ENCODE assay signal across 8 mouse cellular contexts in genomic region chr9:8002806-8003205, GRCm38 (mm10). TPM values are rescaled to one million over a fixed set of nuclear protein-coding genes. Genes with fewer than 3 reads are reported as not detected.
DNase-seq lines count a peak whose midpoint lies in the region; ATAC-seq and TF ChIP-seq lines count a peak whose summit lies in the region.

No protein-coding gene starts in this region.

- TF ChIP-seq CTCF in cortical plate, adult 2 months (IDR thresholded peaks at IDR 0.05; ENCODE audit: extremely low read depth, insufficient read depth, low read length): no peak

- TF ChIP-seq POLR2A in cortical plate, adult 2 months (IDR thresholded peaks at IDR 0.05; ENCODE audit: extremely low read depth, insufficient read depth, low read length): no peak

- H3K27me3 ChIP-seq in heart, embryonic 11.5 days (ENCODE audit: control insufficient read depth, insufficient read depth, low read length): no peaks in the 10 kb centered on the region; the same call in 1 of the 2 replicates
- 0 out of 2 replicates have a peak, but pooled peaks cover 5% of the 10 kb centered on the region for H3K27me3 ChIP-seq in hindbrain, embryonic 13.5 days
- no peaks in the 10 kb centered on the region for H3K27me3 ChIP-seq in midbrain, embryonic 11.5 days (ENCODE audit: control insufficient read depth, insufficient read depth, low read length)

- no peaks in the 10 kb centered on the region for H3K9me3 ChIP-seq in heart, embryonic 11.5 days (replicated peaks; ENCODE audit: control insufficient read depth, low read length)
- H3K9me3 ChIP-seq in hindbrain, embryonic 13.5 days: no peaks in the 10 kb centered on the region
- H3K9me3 ChIP-seq in midbrain, embryonic 11.5 days (ENCODE audit: control insufficient read depth, low read length): no peaks in the 10 kb centered on the region

- H3K4me1 ChIP-seq in heart, embryonic 11.5 days (ENCODE audit: control insufficient read depth, insufficient read depth, low read length): peaks cover 4% of the 10 kb centered on the region
- H3K4me1 ChIP-seq in cortical plate, adult 2 months (ENCODE audit: control insufficient read depth, insufficient read depth, low read length): peaks cover 1% of the 10 kb centered on the region; the same call in 1 of the 2 replicates
- peaks cover 24% of the 10 kb centered on the region for H3K4me1 ChIP-seq in hindbrain, embryonic 13.5 days (replicated peaks)
- H3K4me1 ChIP-seq in midbrain, embryonic 11.5 days (ENCODE audit: control insufficient read depth, insufficient read depth, low read length): peaks cover 9% of the 10 kb centered on the region

- peaks cover 11% of the 10 kb centered on the region; the same call in 1 of the 2 replicates for H3K36me3 ChIP-seq in heart, embryonic 11.5 days (ENCODE audit: control insufficient read depth, insufficient read depth, low read length)
- no peaks in the 10 kb centered on the region for H3K36me3 ChIP-seq in hindbrain, embryonic 13.5 days
- no peaks in the 10 kb centered on the region for H3K36me3 ChIP-seq in midbrain, embryonic 11.5 days (ENCODE audit: control insufficient read depth, insufficient read depth, low read length)

- DNase-seq in heart, postnatal 25 days (ENCODE audit: low spot score): no peak
- DNase-seq in midbrain, embryonic 11.5 days (ENCODE audit: low spot score, missing footprints): peak; percentile 90
- no peak for DNase-seq in right cerebral cortex, postnatal 4 days
- no peak for DNase-seq in cerebellum, adult 8-10 months
- no peak for DNase-seq in left cerebral cortex, postnatal 25 days (ENCODE audit: low spot score in 2 of 2)

- peak overlapping the region; percentile 68 for H3K4me2 ChIP-seq in heart, embryonic 11.5 days
- H3K4me2 ChIP-seq in hindbrain, embryonic 13.5 days: peak overlapping the region; percentile 90
- H3K4me2 ChIP-seq in midbrain, embryonic 11.5 days: peak overlapping the region; percentile 76

- intact Hi-C loops in heart, postnatal 25 days (cut with DNase I): loop anchor here (2.0 to 10.0 kb wide), 3 partner anchors 18 to 238 kb away; partner anchors contain the start of gene Tmem123
- intact Hi-C loops in left cerebral cortex, postnatal 25 days (cut with DNase I): loop anchor here (5.0 kb wide), 2 partner anchors 39 to 41 kb away; partner anchors contain the start of gene Cfap300

- H3K4me3 ChIP-seq in heart, embryonic 11.5 days (ENCODE audit: low read depth, low read length): peak overlapping the region; percentile 74
- peak overlapping the region; percentile 83 for H3K4me3 ChIP-seq in cortical plate, adult 2 months (ENCODE audit: insufficient read depth, low read length)
- H3K4me3 ChIP-seq in hindbrain, embryonic 13.5 days: peak overlapping the region; percentile 74
- peak overlapping the region; percentile 78 for H3K4me3 ChIP-seq in midbrain, embryonic 11.5 days (ENCODE audit: low read depth, low read length)

- 2% methylated on average over 12 of the region's 12 CpGs for WGBS in heart, embryonic 11.5 days (ENCODE audit: insufficient replicate concordance)
- 3% methylated on average over 12 of the region's 12 CpGs for WGBS in hindbrain, embryonic 13.5 days
- WGBS in midbrain, embryonic 11.5 days: 2% methylated on average over 12 of the region's 12 CpGs

- peak overlapping the region; percentile 99; the same call in 1 of the 2 replicates for H3K27ac ChIP-seq in heart, embryonic 11.5 days (ENCODE audit: low read depth, low read length)
- no peak overlapping the region for H3K27ac ChIP-seq in cortical plate, adult 2 months (ENCODE audit: insufficient read depth, low read length)
- peak overlapping the region; percentile 30; the same call in 1 of the 2 replicates for H3K27ac ChIP-seq in hindbrain, embryonic 13.5 days
- no peak overlapping the region for H3K27ac ChIP-seq in midbrain, embryonic 11.5 days (ENCODE audit: low read depth, low read length)

- peak overlapping the region; percentile 90 for H3K9ac ChIP-seq in heart, embryonic 11.5 days (ENCODE audit: low read depth, low read length)
- peak overlapping the region; percentile 82 for H3K9ac ChIP-seq in hindbrain, embryonic 13.5 days
- H3K9ac ChIP-seq in midbrain, embryonic 11.5 days (ENCODE audit: low read length): peak overlapping the region; percentile 94

- ATAC-seq in heart, embryonic 11.5 days (replicated peaks; ENCODE audit: insufficient number of reproducible peaks, low FRiP score, low TSS enrichment): no peak
- no peak for ATAC-seq in hindbrain, embryonic 13.5 days (ENCODE audit: low FRiP score)
- no peak for ATAC-seq in midbrain, embryonic 11.5 days (ENCODE audit: low FRiP score)

RNA-seq across cellular contexts. Expression of gene Yap1, which starts 1.6 kb away (rescaled TPM):
- 25.3 and 27.1 TPM in 2 replicates for polyA plus RNA-seq in heart, embryonic 11.5 days (2014; fragmentation: Nextera tagmentation; extraction: Ambion mirVana)
- total RNA-seq in heart, postnatal 25 days (2021): 10 to 100 TPM; 61.1 to 62.8 TPM
- 12.5 and 13.1 TPM in 2 replicates for polyA plus RNA-seq in cortical plate, adult 2 months (2012; rRNA removed)
- 10.4 and 13.1 TPM in 2 replicates for polyA plus RNA-seq in hindbrain, embryonic 13.5 days (2015; fragmentation: Nextera tagmentation; extraction: Ambion mirVana)
- 22.1 and 25.0 TPM in 2 replicates for polyA plus RNA-seq in midbrain, embryonic 11.5 days (2014; fragmentation: Nextera tagmentation; extraction: Ambion mirVana)
- total RNA-seq in left cerebral cortex, postnatal 25 days (2021): 10 to 100 TPM; 17.0 TPM

RNA-seq across cellular contexts. Expression of gene Cfap300, which starts 39.8 kb away (rescaled TPM):
- 9.1 and 9.4 TPM in 2 replicates for polyA plus RNA-seq in heart, embryonic 11.5 days (2014; fragmentation: Nextera tagmentation; extraction: Ambion mirVana)
- 1 to 10 TPM in 1 of 2 experiments, under 1 TPM in 1; 0.73 to 1.2 TPM for total RNA-seq in heart, postnatal 25 days (2021)
- polyA plus RNA-seq in cortical plate, adult 2 months (2012; rRNA removed): 6.8 and 7.6 TPM in 2 replicates
- 16.3 and 19.1 TPM in 2 replicates for polyA plus RNA-seq in hindbrain, embryonic 13.5 days (2015; fragmentation: Nextera tagmentation; extraction: Ambion mirVana)
- polyA plus RNA-seq in midbrain, embryonic 11.5 days (2014; fragmentation: Nextera tagmentation; extraction: Ambion mirVana): 20.6 and 20.7 TPM in 2 replicates
- 1 to 10 TPM; 8.4 to 9.9 TPM for total RNA-seq in left cerebral cortex, postnatal 25 days (2021)

Comparison
In these comparisons a context has a peak if more than half of its experiments do, and no peak if none do; other contexts are left out.
1. H3K27ac ChIP-seq: peak in heart, embryonic 11.5 days (single experiment) and hindbrain, embryonic 13.5 days (single experiment); none in cortical plate, adult 2 months (single experiment) and midbrain, embryonic 11.5 days (single experiment).
2. Peak in every context shown above with its lines, with median percentiles within 50 percentile points of each other: H3K4me2 ChIP-seq, H3K4me3 ChIP-seq and H3K9ac ChIP-seq.